Mouse (Mus musculus) ES-E14 (cell line): ENCODE results near the gene Smo. TPM values are rescaled to one million over a fixed set of nuclear protein-coding genes. Genes with fewer than 3 reads are reported as not detected.

Experiments used
- DNase-seq: peaks from one replicate; pipeline ENCODE4 v3.0.0-alpha.2; 2013; ENCODE audit warnings: low read depth, low spot score
- H3K27ac ChIP-seq: 2 replicates; pipeline ENCODE4 v1.5.1; 2012; ENCODE audit warnings: low read depth, mild to moderate bottlenecking, low read length, moderate library complexity, mixed read lengths; ENCODE audit not compliant: poor library complexity, insufficient read depth, severe bottlenecking
- H3K36me3 ChIP-seq: 2 replicates; pipeline ENCODE4 v1.6.1; 2012; ENCODE audit warnings: mild to moderate bottlenecking, low read length, moderate library complexity, mixed read lengths; ENCODE audit not compliant: control insufficient read depth, poor library complexity, insufficient read depth, severe bottlenecking
- H3K4me1 ChIP-seq, 2 experiments: fragments of 150-350 bp in 1 of 2; sonication (generic) in 1 of 2; 2 replicates each; pipeline ENCODE4 v1.6.1; 2012; ENCODE audit warnings: low read length in 2 of 2, mild to moderate bottlenecking in 1 of 2, mixed read lengths in 1 of 2; ENCODE audit not compliant: control insufficient read depth in 2 of 2, insufficient read depth in 2 of 2, poor library complexity in 1 of 2
- H3K4me3 ChIP-seq, 2 experiments: fragments of 150-350 bp in 1 of 2; sonication (generic) in 1 of 2; 2 replicates each; pipeline ENCODE4 v1.5.1; 2012; ENCODE audit warnings: low read length in 2 of 2, low read depth in 1 of 2, mild to moderate bottlenecking in 1 of 2, mixed read lengths in 1 of 2; ENCODE audit not compliant: insufficient read depth in 1 of 2, poor library complexity in 1 of 2, severe bottlenecking in 1 of 2
- H3K9ac ChIP-seq: 2 replicates; pipeline ENCODE4 v1.6.1; 2012; ENCODE audit warnings: low read depth, mild to moderate bottlenecking, low read length, mixed read lengths; ENCODE audit not compliant: poor library complexity, insufficient read depth, severe bottlenecking
- H3K9me3 ChIP-seq: fragments of 150-350 bp; sonication (generic); 2 replicates; pipeline ENCODE4 v1.6.1; 2012; ENCODE audit warnings: low read depth, mild to moderate bottlenecking, low read length; ENCODE audit not compliant: control insufficient read depth, insufficient read depth
- CHD2 ChIP-seq: IDR thresholded peaks from 2 replicates; pipeline ENCODE4 v1.6.1; 2014; ENCODE audit warnings: mild to moderate bottlenecking, low read depth, low read length, inconsistent platforms
- HCFC1 ChIP-seq: IDR thresholded peaks from 2 replicates; pipeline ENCODE4 v1.6.1; 2012; ENCODE audit warnings: low read length, inconsistent platforms, borderline replicate concordance; ENCODE audit not compliant: insufficient read depth
- MAFK ChIP-seq: IDR thresholded peaks from 2 replicates; pipeline ENCODE4 v1.6.1; 2014; ENCODE audit warnings: mild to moderate bottlenecking, low read depth, low read length, inconsistent platforms; ENCODE audit not compliant: insufficient read depth
- ZC3H11A ChIP-seq: IDR thresholded peaks from 2 replicates; pipeline ENCODE4 v1.6.1; 2012; ENCODE audit warnings: low read depth, mild to moderate bottlenecking, inconsistent platforms, low read length, borderline replicate concordance
- ZNF384 ChIP-seq: IDR thresholded peaks from 2 replicates; pipeline ENCODE4 v1.6.1; 2012; ENCODE audit warnings: low read depth, low read length, inconsistent platforms
- in situ Hi-C, 2 experiments: fragments of 600-800 bp; cut with MboI; formaldehyde crosslinking; loops; one replicate each; pipeline ENCODE4 v1.15.1; 2025; ENCODE audit warnings: low sequenced_read_pairs in 2 of 2, inconsistent platforms in 1 of 2; ENCODE audit not compliant: unreplicated experiment in 2 of 2
- total RNA-seq: library from RNA; depleted of rRNA; stranded (reverse); fragments of 300-350 nt; gene quantifications from 2 replicates; pipeline ENCODE4 v1.2.3, GENCODE M21; 2012

Gene Smo
- total RNA-seq, 1 experiment: 25.7 TPM

GRCm38 (mm10) chr6:29707902-29708301 is 27.4 kb upstream of the Smo start:
- TF ChIP-seq MAFK: no peak
- TF ChIP-seq ZNF384: no peak
- no peak for TF ChIP-seq CHD2
- no peak for TF ChIP-seq ZC3H11A
- TF ChIP-seq HCFC1: no peak
- H3K27ac ChIP-seq: no peak overlapping the region
- no peaks in the 10 kb centered on the region for H3K4me1 ChIP-seq
- in situ Hi-C loops: no loop called here
- no peak overlapping the region for H3K4me3 ChIP-seq
- no peak for DNase-seq
- H3K9ac ChIP-seq: no peak overlapping the region
- no peaks in the 10 kb centered on the region for H3K36me3 ChIP-seq
- H3K9me3 ChIP-seq: no peaks in the 10 kb centered on the region

DNA sequence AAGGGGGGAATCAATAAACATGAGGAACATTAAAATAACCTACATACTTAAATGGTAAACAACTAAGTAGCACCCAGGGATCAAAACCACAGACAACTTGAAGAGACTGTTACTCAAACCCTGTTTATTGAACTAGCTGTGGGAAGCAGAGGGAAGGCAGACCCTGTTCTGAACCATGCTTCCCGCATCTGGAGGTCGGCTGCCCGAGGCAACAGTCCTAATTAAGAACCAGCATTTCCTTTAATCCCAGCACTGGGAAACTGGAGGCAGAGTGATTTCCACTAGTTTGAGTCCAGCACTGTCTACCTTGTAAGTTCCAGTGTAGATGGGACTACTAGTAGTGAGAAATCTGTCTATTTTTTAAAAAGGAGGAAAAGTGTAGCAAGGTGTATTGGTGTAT is 24.0 kb upstream of the Smo start:
- Histone ChIP-seq H3K4me3 (no peak overlapping the region), H3K4me1 (no peaks in the 10 kb centered on the region), H3K36me3 (no peaks in the 10 kb centered on the region), H3K27ac (no peak overlapping the region), H3K9me3 (no peaks in the 10 kb centered on the region), H3K9ac (no peak overlapping the region)
- DNase-seq: no peak
- TF ChIP-seq MAFK (no peak), ZNF384 (no peak), CHD2 (no peak), ZC3H11A (no peak), HCFC1 (no peak)
- in situ Hi-C loops: no loop called here

DNA sequence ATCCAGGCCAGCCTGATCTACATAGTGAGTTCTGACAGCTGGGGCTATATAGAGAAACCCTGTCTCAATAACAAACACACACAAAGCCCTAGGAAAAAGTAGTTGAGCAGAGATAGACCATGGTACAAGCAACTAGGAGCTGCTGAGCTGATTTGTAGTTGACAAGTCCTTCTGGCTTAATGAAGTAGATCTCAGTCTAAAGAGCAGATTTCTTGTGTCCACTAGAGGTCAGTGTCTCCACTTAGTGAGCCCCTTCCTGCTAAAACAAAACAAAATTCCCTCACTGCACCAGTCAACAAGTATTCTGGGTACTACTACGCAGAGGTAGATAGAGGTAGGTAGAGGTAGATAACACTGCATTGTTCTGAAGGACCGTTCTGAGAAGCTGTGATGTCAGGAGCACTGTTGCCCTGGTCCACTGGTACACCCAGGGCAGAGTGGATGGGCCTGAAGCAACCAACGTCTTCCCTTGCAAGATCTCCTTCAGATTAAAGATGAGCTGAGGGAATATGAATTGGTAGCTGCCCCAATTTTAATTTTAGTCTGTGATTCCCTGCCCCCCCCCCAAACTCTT is 23.2 kb upstream of the Smo start:
- no peaks in the 10 kb centered on the region for H3K36me3 ChIP-seq
- no peak overlapping the region for H3K4me3 ChIP-seq
- no peaks in the 10 kb centered on the region; a peak in 1 of 4 replicates for H3K4me1 ChIP-seq
- peak; percentile 49 for DNase-seq
- TF ChIP-seq ZC3H11A (peak; percentile 30; the same call in 1 of the 2 replicates), HCFC1 (no peak)
- in situ Hi-C loops: no loop called here
- H3K27ac ChIP-seq: no peak overlapping the region
- no peak overlapping the region for H3K9ac ChIP-seq
- no peaks in the 10 kb centered on the region for H3K9me3 ChIP-seq

- Histone ChIP-seq H3K4me3 (no peak overlapping the region), H3K36me3 (no peaks in the 10 kb centered on the region), H3K9me3 (no peaks in the 10 kb centered on the region), H3K27ac (no peak overlapping the region), H3K9ac (no peak overlapping the region), H3K4me1 (peaks cover 1 to 5% of the 10 kb centered on the region in 2 experiments; a peak in 2 of 4 replicates)
- TF ChIP-seq HCFC1: no peak
- no peak for TF ChIP-seq CHD2
- TF ChIP-seq MAFK: no peak
- TF ChIP-seq ZNF384: no peak
- no peak for TF ChIP-seq ZC3H11A
- DNase-seq: no peak
- in situ Hi-C loops: no loop called here
These were observed 18.5 kb upstream of the Smo start for GRCm38 (mm10) chr6:29716624-29717365.

GRCm38 (mm10) chr6:29717541-29717940 is 17.8 kb upstream of the Smo start:
- Histone ChIP-seq H3K4me3 (peak overlapping the region in 1 of 2 experiments; percentile 63; a peak in 1 of 4 replicates), H3K4me1 (peaks cover 1 to 5% of the 10 kb centered on the region in 2 experiments; a peak in 2 of 4 replicates), H3K9me3 (no peaks in the 10 kb centered on the region), H3K27ac (no peak overlapping the region), H3K36me3 (no peaks in the 10 kb centered on the region), H3K9ac (no peak overlapping the region)
- no peak for DNase-seq
- in situ Hi-C loops: no loop called here
- TF ChIP-seq ZC3H11A: no peak
- TF ChIP-seq HCFC1: no peak
- TF ChIP-seq ZNF384: no peak
- TF ChIP-seq CHD2: no peak
- no peak for TF ChIP-seq MAFK
